Mouse (Mus musculus) heart, embryonic 14.5 days (tissue): ENCODE results near the gene Syt11. TPM values are rescaled to one million over a fixed set of nuclear protein-coding genes. Genes with fewer than 3 reads are reported as not detected.
"Not testable (repeated sequence)": the region's sequence is repeated elsewhere in the genome, so short reads cannot be mapped to it uniquely, and the experiment has no call there.

Experiments
- ATAC-seq: fragments of 200-750 bp; cut with Nextera tagmentation; 2 replicates; pipeline ENCODE4 v1.8.0; 2017; ENCODE audit warnings: low read depth, moderate TSS enrichment; ENCODE audit not compliant: insufficient number of reproducible peaks, insufficient read depth, low FRiP score
- H3K27ac ChIP-seq, 2 experiments: fragments of 200-500 bp in 1 of 2; fragments of 300-500 bp in 1 of 2; sonication (generic) in 1 of 2; replicated peaks in 1 of 2; 2 replicates each; pipeline ENCODE4 v1.5.1; 2012 to 2014; ENCODE audit warnings: low read depth in 2 of 2, low read length in 2 of 2, control low read depth in 1 of 2, mild to moderate bottlenecking in 1 of 2, mixed read lengths in 1 of 2; ENCODE audit not compliant: control insufficient read depth in 1 of 2, insufficient read depth in 1 of 2
- H3K27me3 ChIP-seq: fragments of 300-500 bp; sonication (generic); 2 replicates; pipeline ENCODE4 v1.6.1; 2014; ENCODE audit warnings: mild to moderate bottlenecking, low read length, control low read depth; ENCODE audit not compliant: control insufficient read depth, insufficient read depth
- H3K36me3 ChIP-seq: fragments of 300-500 bp; sonication (generic); 2 replicates; pipeline ENCODE4 v1.6.1; 2014; ENCODE audit warnings: mild to moderate bottlenecking, control low read depth, low read length, mixed read lengths; ENCODE audit not compliant: control insufficient read depth, insufficient read depth
- H3K4me1 ChIP-seq, 2 experiments: fragments of 200-500 bp in 1 of 2; fragments of 300-500 bp in 1 of 2; sonication (generic) in 1 of 2; 2 replicates each; pipeline ENCODE4 v1.6.1; 2012 to 2014; ENCODE audit warnings: low read length in 2 of 2, control low read depth in 1 of 2, mixed read lengths in 1 of 2; ENCODE audit not compliant: control insufficient read depth in 2 of 2, insufficient read depth in 2 of 2
- H3K4me2 ChIP-seq: fragments of 300-500 bp; sonication (generic); 2 replicates; pipeline ENCODE4 v1.6.1; 2014; ENCODE audit warnings: mild to moderate bottlenecking, low read length
- H3K4me3 ChIP-seq, 2 experiments: fragments of 200-500 bp in 1 of 2; fragments of 300-500 bp in 1 of 2; sonication (generic) in 1 of 2; 2 replicates each; pipeline ENCODE4 v1.5.1; 2012 to 2014; ENCODE audit warnings: low read length in 2 of 2, mild to moderate bottlenecking in 2 of 2, control low read depth in 1 of 2, low read depth in 1 of 2, moderate library complexity in 1 of 2; ENCODE audit not compliant: control insufficient read depth in 1 of 2, insufficient read depth in 1 of 2
- H3K9ac ChIP-seq: fragments of 300-500 bp; sonication (generic); 2 replicates; pipeline ENCODE4 v1.6.1; 2014; ENCODE audit warnings: mild to moderate bottlenecking, low read length
- H3K9me3 ChIP-seq: fragments of 300-500 bp; sonication (generic); 2 replicates; pipeline ENCODE4 v1.6.1; 2016; ENCODE audit warnings: low read length, control low read depth; ENCODE audit not compliant: control insufficient read depth
- WGBS: fragments of 180-500 bp; shearing (Covaris S2); extraction: QIAGEN DNeasy Blood & Tissue Kit; methylation state at CpG from one replicate; pipeline ENCODE4 v1.1.7; 2014; 5-methylcytosine and 5-hydroxymethylcytosine counted together
- polyA plus RNA-seq: library from polyadenylated mRNA; unstranded; fragments of >200 nt; fragmentation: Nextera tagmentation; extraction: Ambion mirVana; gene quantifications from 2 replicates; pipeline ENCODE4 v1.2.1, GENCODE M21; 2014

Gene Syt11
- polyA plus RNA-seq, 1 experiment from 2014 or later, result 11.1 TPM

DNA sequence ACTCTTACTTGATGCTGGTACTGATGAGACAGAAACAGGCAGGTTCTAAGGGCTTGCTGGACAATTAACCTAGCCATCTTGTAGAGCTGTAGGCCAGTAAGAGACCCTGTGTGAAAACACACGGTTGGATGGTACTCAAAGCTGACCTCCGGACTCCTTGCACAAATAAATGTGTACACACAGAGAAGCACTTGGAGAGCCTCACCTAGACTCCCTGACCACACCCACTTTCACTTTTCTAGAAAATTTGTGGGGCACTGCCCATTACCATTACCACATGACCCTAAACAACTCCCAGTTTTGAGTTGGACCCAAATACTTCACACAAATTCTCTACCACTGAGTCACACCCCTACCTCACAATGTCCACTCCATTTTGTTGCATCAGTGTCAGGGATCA, 38.4 kb downstream of the Syt11 start:
- peaks cover 3% of the 10 kb centered on the region; the same call in 1 of the 2 replicates for H3K36me3 ChIP-seq
- H3K9ac ChIP-seq, result no peak overlapping the region
- no peaks in the 10 kb centered on the region for H3K27me3 ChIP-seq
- no peak for ATAC-seq
- 92% methylated on average over 2 of the region's 2 CpGs for WGBS
- no peak overlapping the region for H3K4me2 ChIP-seq
- no peak overlapping the region for H3K27ac ChIP-seq
- no peaks in the 10 kb centered on the region for H3K4me1 ChIP-seq
- no peak overlapping the region for H3K4me3 ChIP-seq
- no peaks in the 10 kb centered on the region for H3K9me3 ChIP-seq

DNA sequence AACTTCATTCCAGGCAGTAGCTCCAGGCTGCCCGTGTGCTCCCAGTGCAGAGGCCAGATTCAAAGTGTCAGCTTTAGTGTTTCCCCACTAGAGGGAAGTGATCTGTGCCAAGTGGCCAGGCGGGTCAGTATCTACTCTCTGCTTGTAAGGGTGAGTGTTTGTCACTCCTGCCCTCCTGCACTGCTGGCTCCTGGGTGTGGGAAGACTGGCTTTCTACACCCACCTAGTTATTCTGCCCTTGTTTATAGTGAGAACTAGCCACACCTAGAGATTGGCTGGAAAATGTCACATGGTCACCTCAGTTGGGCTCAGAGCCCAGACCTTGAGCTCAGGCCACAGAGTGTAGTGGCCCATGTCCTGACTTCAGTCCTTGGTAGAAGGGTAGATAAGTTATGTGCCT, 55.9 kb downstream of the Syt11 start:
- Histone ChIP-seq H3K27me3 (no peaks in the 10 kb centered on the region), H3K4me3 (no peak overlapping the region), H3K36me3 (peaks cover 50% of the 10 kb centered on the region), H3K9me3 (peaks cover 9% of the 10 kb centered on the region), H3K9ac (no peak overlapping the region), H3K4me1 (peaks cover 12 to 25% of the 10 kb centered on the region in 2 experiments), H3K4me2 (peak overlapping the region; percentile 66), H3K27ac (peak overlapping the region; percentile 74 to 78)
- 16% methylated on average over 2 of the region's 2 CpGs for WGBS
- peak; percentile 91 for ATAC-seq

DNA sequence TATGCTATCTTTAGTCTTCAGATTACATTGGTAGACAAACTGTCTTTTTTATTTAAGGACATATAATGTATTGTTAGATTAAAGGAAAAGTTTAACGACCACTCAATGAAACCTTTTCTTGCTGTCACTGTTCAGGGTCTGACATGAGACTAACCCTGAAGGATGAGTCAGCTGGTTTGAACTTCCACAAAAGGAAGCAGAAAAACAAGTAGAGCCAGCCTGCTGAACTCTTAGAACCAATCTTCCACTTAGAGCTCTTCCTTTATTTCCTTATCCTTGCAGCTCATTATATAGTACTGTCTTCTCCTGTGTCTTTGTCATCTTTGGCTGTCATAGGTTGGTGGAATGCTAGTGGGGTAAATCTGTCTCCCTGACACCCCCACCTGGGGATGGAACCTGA, 57.1 kb downstream of the Syt11 start:
- Histone ChIP-seq H3K36me3 (peaks cover 52% of the 10 kb centered on the region), H3K9ac (peak overlapping the region; percentile 88), H3K4me3 (peak overlapping the region; percentile 18 to 78; a peak in 3 of 4 replicates), H3K4me2 (peak overlapping the region; percentile 66), H3K27me3 (no peaks in the 10 kb centered on the region), H3K4me1 (peaks cover 12 to 25% of the 10 kb centered on the region in 2 experiments), H3K27ac (peak overlapping the region in 1 of 2 experiments; percentile 78; a peak in 2 of 4 replicates), H3K9me3 (no peaks in the 10 kb centered on the region)
- no peak for ATAC-seq
- WGBS, result 30% methylated on average over 1 of the region's 1 CpGs

DNA sequence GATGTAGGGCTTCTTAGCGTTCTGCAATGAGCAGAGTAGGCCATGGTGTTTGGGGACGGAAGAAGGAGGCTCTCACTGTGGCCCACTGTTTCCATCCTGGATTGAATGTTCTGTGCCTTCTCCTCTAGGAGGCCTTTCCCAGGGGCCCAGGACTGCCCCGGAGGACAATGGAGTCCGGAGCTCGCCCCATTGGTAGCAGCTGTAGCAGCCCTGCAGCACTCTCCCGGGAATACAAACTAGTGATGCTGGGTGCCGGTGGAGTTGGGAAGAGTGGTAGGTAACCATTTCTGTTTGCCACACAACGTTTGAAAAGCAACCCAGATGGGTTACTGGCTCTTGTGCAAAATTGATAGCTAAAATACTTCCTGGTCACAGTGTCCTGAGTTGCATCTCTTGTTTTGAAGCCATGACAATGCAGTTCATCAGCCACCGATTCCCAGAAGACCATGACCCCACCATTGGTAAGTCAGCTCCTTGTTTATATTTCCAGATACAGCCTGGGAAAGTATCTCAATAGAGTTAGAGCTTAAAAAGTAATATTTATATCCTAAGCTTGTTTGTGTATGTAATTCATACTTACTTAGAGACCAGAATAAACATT, 57.7 kb downstream of the Syt11 start:
- WGBS, result 5% methylated on average over 9 of the region's 9 CpGs
- peaks cover 58% of the 10 kb centered on the region for H3K36me3 ChIP-seq

DNA sequence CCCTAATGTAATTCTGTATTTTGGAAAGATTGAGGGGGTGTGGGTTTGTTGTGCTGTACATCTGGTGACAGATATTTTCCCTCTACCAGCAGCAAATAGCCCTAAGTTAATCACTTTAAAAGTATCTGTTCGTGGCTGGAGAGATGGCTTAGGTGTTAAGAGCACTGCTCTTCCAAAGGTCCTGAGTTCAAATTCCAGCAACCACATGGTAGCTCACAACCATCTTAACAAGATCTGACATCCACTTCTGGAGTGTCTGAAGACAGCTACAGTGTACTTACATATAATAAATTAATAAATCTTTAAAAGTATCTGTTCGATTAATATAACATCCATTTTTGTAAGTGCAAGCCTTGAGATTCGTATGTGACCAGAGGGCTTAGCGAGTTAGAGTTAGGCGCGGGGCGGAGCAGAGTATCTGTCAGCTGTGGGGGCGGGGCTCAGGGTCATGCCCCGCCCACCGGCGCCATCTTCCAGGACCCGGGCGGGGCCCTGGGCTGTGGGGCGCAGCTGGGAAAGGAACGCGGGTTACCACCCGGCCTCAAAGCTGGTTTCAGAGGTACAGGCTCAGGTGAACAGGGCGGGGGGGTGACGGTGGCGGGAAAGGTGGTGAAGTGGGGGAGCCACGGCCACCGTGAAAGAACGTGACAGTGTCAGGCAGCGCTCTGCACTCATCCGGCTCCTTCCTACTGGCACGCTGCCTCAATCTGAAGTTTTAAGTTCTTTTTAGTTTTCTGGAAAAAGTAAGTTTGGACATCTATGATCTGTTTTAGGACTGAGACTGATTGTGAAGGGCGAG, 58.4 kb downstream of the Syt11 start, which contains the start of gene Rit1:
TSS of gene Rit1 (plus strand) at position 440 of the 799 bp plus-strand sequence.
- H3K36me3 ChIP-seq, result peaks cover 60% of the 10 kb centered on the region
- H3K9me3 ChIP-seq, result no peaks in the 10 kb centered on the region
- peak; percentile 87 for ATAC-seq
- WGBS, result 3% methylated on average over 27 of the region's 27 CpGs
- H3K27ac ChIP-seq, result peak within 1 kb of the TSS; percentile 70 to 81
- peaks cover 12 to 25% of the 10 kb centered on the region in 2 experiments for H3K4me1 ChIP-seq
- peak within 1 kb of the TSS; percentile 88 for H3K9ac ChIP-seq
- H3K4me3 ChIP-seq, result peak within 1 kb of the TSS; percentile 78 to 87
- H3K27me3 ChIP-seq, result no peaks in the 10 kb centered on the region
- H3K4me2 ChIP-seq, result peak within 1 kb of the TSS; percentile 66

More for the DNA sequence above, 57.7 kb downstream of the Syt11 start:
- peak overlapping the region; percentile 78 to 87 for H3K4me3 ChIP-seq
- peak overlapping the region; percentile 66 for H3K4me2 ChIP-seq
- H3K9ac ChIP-seq, result peak overlapping the region; percentile 88
- H3K9me3 ChIP-seq, result no peaks in the 10 kb centered on the region
- H3K27me3 ChIP-seq, result no peaks in the 10 kb centered on the region
- peak; percentile 4; the same call in 1 of the 2 replicates for ATAC-seq
- peak overlapping the region; percentile 70 to 81 for H3K27ac ChIP-seq
- H3K4me1 ChIP-seq, result peaks cover 12 to 25% of the 10 kb centered on the region in 2 experiments

- H3K4me2 ChIP-seq, H3K27me3 ChIP-seq, ATAC-seq, H3K27ac ChIP-seq, H3K4me3 ChIP-seq, H3K9ac ChIP-seq, H3K9me3 ChIP-seq: not testable (repeated sequence)
- 91% methylated on average over 5 of the region's 5 CpGs for WGBS
- Histone ChIP-seq H3K36me3 (peaks cover 61% of the 10 kb centered on the region), H3K4me1 (peaks cover 12 to 25% of the 10 kb centered on the region in 2 experiments)
Observed at GRCm38 (mm10) chr3:88715716-88716115, 59.2 kb downstream of the Syt11 start.

- no peak for ATAC-seq
- H3K36me3 ChIP-seq, result peaks cover 61% of the 10 kb centered on the region
- no peaks in the 10 kb centered on the region for H3K9me3 ChIP-seq
Observed at GRCm38 (mm10) chr3:88714725-88715124, 60.2 kb downstream of the Syt11 start.

More at GRCm38 (mm10) chr3:88714725-88715124, 60.2 kb downstream of the Syt11 start:
- Histone ChIP-seq H3K27me3 (no peaks in the 10 kb centered on the region), H3K9ac (no peak overlapping the region), H3K4me3 (no peak overlapping the region), H3K4me1 (peaks cover 12 to 18% of the 10 kb centered on the region in 2 experiments), H3K4me2 (no peak overlapping the region), H3K27ac (no peak overlapping the region)
- 63% methylated on average over 2 of the region's 2 CpGs for WGBS
